Mouse (Mus musculus) kidney, adult 2 months (tissue): ENCODE measurements around the gene Tesc.

Source experiments
- CTCF ChIP-seq: fragments of 200-500 bp; conservative IDR thresholded peaks from 2 replicates; pipeline ENCODE4 v1.5.1; 2011; ENCODE audit warnings: low read depth, mild to moderate bottlenecking, control low read depth, low read length, moderate library complexity, mixed read lengths; ENCODE audit not compliant: insufficient read depth, insufficient read length
- POLR2A ChIP-seq: fragments of 200-500 bp; IDR thresholded peaks from one replicate; pipeline ENCODE4 v1.6.1; 2011; ENCODE audit warnings: low read depth, low read length, control low read depth

GRCm38 (mm10) chr5:118036888-118037797 lies 9.6 kb downstream of the Tesc start:
- TF ChIP-seq CTCF (no peak), POLR2A (no peak)
